Mouse (Mus musculus) heart, embryonic 15.5 days (tissue): Measurements from ENCODE around the gene Hectd2. TPM values are rescaled to one million over a fixed set of nuclear protein-coding genes. Genes with fewer than 3 reads are reported as not detected.

Experiments used
- ATAC-seq: fragments of 200-750 bp; cut with Nextera tagmentation; replicated peaks from 2 replicates; pipeline ENCODE4 v1.8.0; 2017; ENCODE audit warnings: low read depth, moderate TSS enrichment; ENCODE audit not compliant: insufficient number of reproducible peaks, insufficient read depth, low FRiP score
- H3K27ac ChIP-seq: fragments of 300-500 bp; sonication (generic); 2 replicates; pipeline ENCODE4 v1.5.1; 2015; ENCODE audit warnings: mild to moderate bottlenecking, inconsistent platforms
- H3K27me3 ChIP-seq: fragments of 300-500 bp; sonication (generic); 2 replicates; pipeline ENCODE4 v1.6.1; 2015; ENCODE audit warnings: inconsistent platforms
- H3K36me3 ChIP-seq: fragments of 300-500 bp; sonication (generic); 2 replicates; pipeline ENCODE4 v1.6.1; 2015; ENCODE audit warnings: mild to moderate bottlenecking, inconsistent platforms
- H3K4me1 ChIP-seq: fragments of 300-500 bp; sonication (generic); replicated peaks from 2 replicates; pipeline ENCODE4 v1.6.1; 2015; ENCODE audit warnings: inconsistent platforms
- H3K4me2 ChIP-seq: fragments of 300-500 bp; sonication (generic); 2 replicates; pipeline ENCODE4 v1.6.1; 2015; ENCODE audit warnings: inconsistent platforms, mild to moderate bottlenecking, moderate library complexity
- H3K4me3 ChIP-seq: fragments of 300-500 bp; sonication (generic); 2 replicates; pipeline ENCODE4 v1.5.1; 2015; ENCODE audit warnings: mild to moderate bottlenecking, inconsistent platforms
- H3K9ac ChIP-seq: fragments of 300-500 bp; sonication (generic); 2 replicates; pipeline ENCODE4 v1.6.1; 2015; ENCODE audit warnings: mild to moderate bottlenecking, inconsistent platforms
- H3K9me3 ChIP-seq: fragments of 300-500 bp; sonication (generic); replicated peaks from 2 replicates; pipeline ENCODE4 v1.6.1; 2016; ENCODE audit warnings: inconsistent platforms
- WGBS: fragments of 180-500 bp; shearing (Covaris S2); methylation state at CpG from one replicate; pipeline ENCODE4 v1.1.7; 2015; ENCODE audit warnings: mixed read lengths; 5-methylcytosine and 5-hydroxymethylcytosine counted together
- polyA plus RNA-seq: library from polyadenylated mRNA; unstranded; fragments of >200 nt; fragmentation: Nextera tagmentation; extraction: Ambion mirVana; gene quantifications from 2 replicates; pipeline ENCODE4 v1.2.1, GENCODE M21; 2015

The Hectd2 gene
- polyA plus RNA-seq, 1 experiment from 2014 or later: 5.2 TPM

DNA sequence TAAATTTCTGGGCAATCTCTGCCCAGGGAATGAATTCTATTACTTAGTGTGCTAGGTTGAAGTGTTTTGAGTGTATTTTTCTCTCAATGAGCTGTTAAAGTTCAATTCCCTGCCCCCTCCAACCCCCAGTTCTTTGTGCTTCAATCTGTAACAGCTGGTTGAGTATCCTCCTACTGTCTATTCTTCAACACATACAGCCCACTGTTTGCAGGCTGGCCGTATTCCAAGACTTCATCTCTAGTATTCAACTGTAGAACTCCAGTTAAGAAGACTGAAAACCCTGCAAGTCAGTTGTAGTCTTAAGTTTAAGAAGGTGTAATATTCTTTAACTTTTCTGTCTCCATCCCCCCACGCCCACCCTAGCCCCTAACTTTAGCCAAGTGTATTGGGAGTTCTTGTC, 10.0 kb downstream of the Hectd2 start:
- WGBS: 58% methylated on average over 2 of the region's 2 CpGs
- Histone ChIP-seq H3K9ac (no peak overlapping the region), H3K4me2 (no peak overlapping the region), H3K4me1 (no peaks in the 10 kb centered on the region; the same call in 1 of the 2 replicates), H3K9me3 (no peaks in the 10 kb centered on the region), H3K36me3 (no peaks in the 10 kb centered on the region; the same call in 1 of the 2 replicates), H3K27me3 (no peaks in the 10 kb centered on the region), H3K27ac (no peak overlapping the region), H3K4me3 (no peak overlapping the region)
- ATAC-seq: no peak

DNA sequence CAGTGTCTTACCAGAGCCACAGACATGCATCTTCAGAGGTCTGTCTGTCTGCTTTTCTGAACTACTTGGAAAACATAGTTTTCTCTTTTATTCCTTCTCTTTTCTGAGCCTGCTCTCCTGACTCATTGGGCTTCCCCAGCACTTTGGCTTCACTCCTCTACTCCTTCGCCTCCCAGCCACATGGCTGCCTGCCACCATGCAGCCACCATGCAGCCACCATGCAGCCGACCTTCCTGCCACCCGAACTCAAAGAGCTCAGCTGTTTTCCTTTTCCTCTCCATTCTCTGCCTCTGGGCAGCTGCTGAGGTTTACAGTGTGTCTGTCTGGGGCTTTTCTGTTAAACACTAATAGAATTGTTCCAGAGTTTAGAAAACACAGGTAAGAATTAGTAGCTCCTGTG, 19.5 kb downstream of the Hectd2 start:
- H3K9me3 ChIP-seq: no peaks in the 10 kb centered on the region
- no peak overlapping the region for H3K4me2 ChIP-seq
- H3K9ac ChIP-seq: no peak overlapping the region
- H3K4me1 ChIP-seq: 0 out of 2 replicates have a peak, but pooled peaks cover 3% of the 10 kb centered on the region
- ATAC-seq: no peak
- H3K4me3 ChIP-seq: no peak overlapping the region
- no peaks in the 10 kb centered on the region; the same call in 1 of the 2 replicates for H3K36me3 ChIP-seq
- H3K27me3 ChIP-seq: no peaks in the 10 kb centered on the region
- H3K27ac ChIP-seq: no peak overlapping the region
- 50% methylated on average over 3 of the region's 3 CpGs for WGBS

DNA sequence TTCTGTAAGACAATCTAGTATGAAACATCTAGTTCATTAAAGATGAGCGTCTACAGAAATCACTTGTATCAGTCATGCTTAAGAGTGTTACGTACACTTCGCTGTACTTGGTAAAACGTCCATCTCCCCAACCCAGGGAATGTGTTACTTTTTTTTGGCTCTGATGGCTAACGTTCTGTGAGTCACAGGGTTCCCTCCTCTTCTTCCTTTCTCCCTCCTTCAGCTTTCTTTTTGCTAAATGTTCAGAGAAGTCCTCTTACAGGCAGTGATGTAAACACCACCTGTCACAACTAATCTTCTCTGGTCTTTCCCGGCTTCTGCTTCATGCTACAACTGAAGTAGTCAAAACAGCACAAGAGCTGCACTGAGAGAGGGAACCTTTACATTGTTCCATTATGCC, 20.7 kb downstream of the Hectd2 start:
- ATAC-seq: no peak
- H3K4me3 ChIP-seq: no peak overlapping the region
- H3K27ac ChIP-seq: no peak overlapping the region

DNA sequence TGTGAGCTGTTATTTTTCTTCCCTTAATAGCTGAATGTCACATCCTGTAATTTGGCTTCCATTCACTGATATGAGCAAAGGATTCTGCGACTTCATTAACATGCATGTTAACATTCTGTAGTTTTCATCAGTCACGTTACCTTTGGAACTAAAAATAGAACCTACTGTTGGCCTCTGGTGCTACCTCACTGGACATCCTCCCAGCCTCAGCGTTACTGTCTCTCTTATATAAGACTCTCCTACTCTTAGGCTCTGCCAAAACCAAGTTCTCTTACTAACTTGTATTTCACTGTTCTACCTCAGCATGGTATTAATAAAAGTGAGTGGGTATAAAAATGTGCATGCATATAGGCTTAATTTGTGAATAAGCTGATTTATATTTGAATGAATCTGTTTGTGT, 26.4 kb downstream of the Hectd2 start:
- Histone ChIP-seq H3K4me3 (no peak overlapping the region), H3K27ac (no peak overlapping the region), H3K4me2 (no peak overlapping the region), H3K36me3 (no peaks in the 10 kb centered on the region), H3K4me1 (peaks cover 7% of the 10 kb centered on the region), H3K27me3 (no peaks in the 10 kb centered on the region), H3K9ac (no peak overlapping the region), H3K9me3 (no peaks in the 10 kb centered on the region)
- no peak for ATAC-seq
- WGBS: 30% methylated on average over 3 of the region's 3 CpGs

More for the DNA sequence above, 20.7 kb downstream of the Hectd2 start:
- 85% methylated on average over 6 of the region's 6 CpGs for WGBS
- H3K9me3 ChIP-seq: no peaks in the 10 kb centered on the region
- no peaks in the 10 kb centered on the region; the same call in 1 of the 2 replicates for H3K36me3 ChIP-seq
- H3K27me3 ChIP-seq: no peaks in the 10 kb centered on the region
- H3K4me2 ChIP-seq: no peak overlapping the region
- H3K9ac ChIP-seq: no peak overlapping the region
- H3K4me1 ChIP-seq: 0 out of 2 replicates have a peak, but pooled peaks cover 6% of the 10 kb centered on the region

DNA sequence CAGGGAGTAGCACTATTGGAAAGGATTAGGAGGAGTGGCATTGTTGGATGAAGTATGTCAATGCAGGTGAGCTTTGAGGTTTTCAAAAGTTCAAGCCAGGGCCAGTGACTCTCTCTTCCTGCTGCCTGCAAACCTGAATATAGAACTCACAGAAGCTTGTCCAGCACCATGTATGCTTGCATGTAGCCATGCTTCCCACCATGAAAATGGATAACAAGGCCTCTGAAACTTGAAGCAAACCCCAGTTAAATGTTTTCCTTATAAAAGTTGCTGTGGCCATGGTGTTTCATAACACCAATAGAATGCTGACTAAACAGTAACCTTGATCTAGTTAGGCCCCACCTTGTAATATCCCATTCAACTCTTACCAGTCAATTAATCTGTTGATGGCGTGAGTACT, 27.7 kb downstream of the Hectd2 start:
- Histone ChIP-seq H3K4me2 (no peak overlapping the region), H3K9ac (no peak overlapping the region), H3K27me3 (no peaks in the 10 kb centered on the region), H3K4me3 (no peak overlapping the region), H3K4me1 (peaks cover 7% of the 10 kb centered on the region), H3K36me3 (no peaks in the 10 kb centered on the region), H3K9me3 (no peaks in the 10 kb centered on the region), H3K27ac (no peak overlapping the region)
- 91% methylated on average over 1 of the region's 1 CpGs for WGBS
- no peak for ATAC-seq

DNA sequence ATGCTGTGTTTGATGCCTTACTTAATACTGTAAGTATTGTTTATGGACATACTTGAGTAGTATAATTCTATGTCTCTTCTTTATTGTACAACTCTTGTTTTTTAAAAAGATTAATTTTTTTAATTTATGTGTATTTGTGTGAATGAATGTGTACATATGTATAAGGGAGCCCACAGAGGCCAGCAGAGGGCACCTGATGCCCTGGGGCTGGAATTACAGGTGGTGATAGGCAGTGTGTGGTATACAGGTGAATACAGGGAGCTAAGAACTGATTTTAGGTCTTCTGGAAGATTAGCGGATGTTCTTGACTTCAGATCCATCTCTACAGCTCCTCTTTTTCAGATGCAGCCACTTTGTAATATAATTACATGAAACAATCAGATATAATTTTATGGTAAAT, 31.1 kb downstream of the Hectd2 start:
- no peaks in the 10 kb centered on the region for H3K9me3 ChIP-seq
- peaks cover 5% of the 10 kb centered on the region for H3K4me1 ChIP-seq
- H3K27me3 ChIP-seq: no peaks in the 10 kb centered on the region
- H3K9ac ChIP-seq: no peak overlapping the region
- H3K27ac ChIP-seq: no peak overlapping the region
- WGBS: 97% methylated on average over 1 of the region's 1 CpGs
- H3K4me3 ChIP-seq: no peak overlapping the region
- ATAC-seq: no peak
- no peaks in the 10 kb centered on the region for H3K36me3 ChIP-seq
- no peak overlapping the region for H3K4me2 ChIP-seq

DNA sequence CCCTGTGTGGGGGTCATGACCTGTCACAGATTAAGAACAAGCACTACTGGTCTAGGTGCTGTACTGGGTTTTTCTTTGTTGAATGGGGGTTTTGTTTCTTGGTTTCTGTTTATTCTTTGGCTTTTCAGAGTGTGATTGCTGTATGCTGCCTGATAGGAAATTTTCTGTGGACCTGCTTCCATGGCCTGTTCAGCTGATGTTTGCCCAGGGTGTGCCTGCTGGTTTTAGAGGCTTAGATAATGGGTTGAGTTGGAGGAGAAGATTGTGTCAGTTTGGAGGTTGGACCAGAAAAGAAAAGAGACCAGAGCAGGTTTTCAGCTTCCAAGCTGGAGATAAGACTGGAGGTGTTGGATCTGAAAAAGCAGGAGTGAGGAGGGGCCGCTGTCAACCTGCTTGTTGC, 40.0 kb downstream of the Hectd2 start:
- no peak overlapping the region for H3K9ac ChIP-seq
- 59% methylated on average over 1 of the region's 1 CpGs for WGBS
- H3K4me3 ChIP-seq: no peak overlapping the region
- H3K9me3 ChIP-seq: no peaks in the 10 kb centered on the region
- H3K27me3 ChIP-seq: no peaks in the 10 kb centered on the region
- no peaks in the 10 kb centered on the region for H3K36me3 ChIP-seq
- no peak overlapping the region for H3K27ac ChIP-seq
- no peaks in the 10 kb centered on the region for H3K4me1 ChIP-seq
- no peak overlapping the region for H3K4me2 ChIP-seq
- ATAC-seq: no peak

DNA sequence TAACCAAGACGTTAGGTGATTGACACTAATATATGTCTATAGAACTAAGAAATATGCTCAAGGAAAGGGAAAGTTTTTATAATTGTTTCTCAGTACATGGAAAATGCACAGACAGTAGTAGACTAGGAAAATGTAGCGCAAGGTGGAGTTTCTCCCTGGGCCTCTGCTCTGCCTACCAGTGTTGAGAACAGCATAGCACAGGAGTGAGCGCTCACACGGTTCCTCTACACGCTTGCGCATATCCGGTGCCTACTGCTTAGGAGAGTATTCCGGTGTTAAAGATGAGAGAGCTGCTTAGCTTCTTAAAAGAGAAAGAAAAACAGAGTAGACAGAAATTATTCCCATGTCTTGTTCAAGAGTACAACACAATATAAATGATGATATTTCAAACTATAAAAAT, 47.4 kb downstream of the Hectd2 start:
- 0 out of 2 replicates have a peak, but pooled peaks cover 5% of the 10 kb centered on the region for H3K36me3 ChIP-seq
- 84% methylated on average over 8 of the region's 8 CpGs for WGBS

DNA sequence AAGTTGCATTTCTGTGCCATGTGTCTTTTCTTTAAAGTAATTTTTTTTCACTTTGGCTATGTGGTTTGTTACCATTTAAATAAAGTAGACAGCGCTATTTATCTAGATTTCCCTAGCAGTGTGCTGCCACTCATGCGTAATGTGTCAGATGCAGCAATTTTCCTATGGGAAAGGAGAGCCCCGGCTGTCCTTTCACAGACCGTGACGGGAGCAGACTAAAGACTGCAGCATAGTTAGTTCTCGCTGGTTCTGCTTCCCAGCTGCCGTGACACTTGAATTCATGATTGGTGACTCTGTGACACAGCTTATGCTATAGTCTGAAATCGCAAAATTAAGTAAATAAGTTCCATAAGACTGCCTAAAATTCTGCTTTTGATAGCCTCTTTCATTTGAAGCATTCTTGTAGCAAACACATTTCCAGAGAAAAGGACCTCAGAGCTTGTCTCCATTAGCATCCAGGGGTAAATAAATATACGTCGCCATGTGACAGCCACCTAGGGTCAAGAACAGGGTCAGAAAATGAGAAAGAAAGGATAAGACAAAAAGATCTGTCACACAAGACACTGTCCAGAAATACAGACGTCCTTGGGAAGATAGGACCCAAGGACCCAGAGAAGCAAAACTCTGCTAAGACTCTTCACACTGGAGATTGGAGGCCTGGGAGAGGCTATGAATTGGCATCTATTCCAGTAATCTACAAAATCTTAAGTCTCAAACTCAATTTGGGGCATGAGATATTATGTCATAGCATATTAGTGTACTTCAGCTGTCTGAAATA, 48.3 kb downstream of the Hectd2 start:
- H3K4me3 ChIP-seq: no peak overlapping the region
- 0 out of 2 replicates have a peak, but pooled peaks cover 5% of the 10 kb centered on the region for H3K36me3 ChIP-seq
- no peaks in the 10 kb centered on the region for H3K27me3 ChIP-seq
- 49% methylated on average over 11 of the region's 11 CpGs for WGBS
- no peak overlapping the region for H3K4me2 ChIP-seq
- no peak overlapping the region for H3K27ac ChIP-seq
- ATAC-seq: no peak
- no peaks in the 10 kb centered on the region for H3K4me1 ChIP-seq
- no peaks in the 10 kb centered on the region for H3K9me3 ChIP-seq
- no peak overlapping the region for H3K9ac ChIP-seq

More for the DNA sequence above, 47.4 kb downstream of the Hectd2 start:
- ATAC-seq: no peak
- no peaks in the 10 kb centered on the region for H3K4me1 ChIP-seq
- no peak overlapping the region for H3K4me3 ChIP-seq
- H3K27ac ChIP-seq: no peak overlapping the region
- H3K9ac ChIP-seq: no peak overlapping the region
- no peaks in the 10 kb centered on the region for H3K9me3 ChIP-seq
- H3K27me3 ChIP-seq: no peaks in the 10 kb centered on the region
- H3K4me2 ChIP-seq: no peak overlapping the region

DNA sequence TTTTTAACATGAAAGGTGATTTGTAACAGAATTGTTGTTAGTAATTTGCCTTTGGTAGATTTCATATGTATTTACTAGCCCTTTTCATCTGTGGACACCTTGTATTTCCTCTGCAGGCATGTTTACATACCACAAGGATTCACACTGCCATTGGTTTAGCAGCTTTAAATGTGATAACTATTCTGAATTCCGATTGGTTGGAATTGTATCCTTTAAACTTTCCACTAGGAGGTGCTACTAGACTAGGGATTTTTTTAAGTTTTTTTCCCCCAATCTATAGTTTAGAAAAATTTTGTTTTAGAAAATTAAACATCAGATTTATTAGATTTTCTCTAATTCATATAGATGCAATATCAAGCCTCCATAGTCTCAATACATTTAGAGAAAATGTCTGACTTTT, 51.8 kb downstream of the Hectd2 start:
- no peak overlapping the region for H3K4me2 ChIP-seq
- H3K4me1 ChIP-seq: no peaks in the 10 kb centered on the region
- no peak for ATAC-seq
- H3K27ac ChIP-seq: no peak overlapping the region
- H3K27me3 ChIP-seq: no peaks in the 10 kb centered on the region
- 0 out of 2 replicates have a peak, but pooled peaks cover 5% of the 10 kb centered on the region for H3K36me3 ChIP-seq
- WGBS: 36% methylated on average over 1 of the region's 1 CpGs
- no peak overlapping the region for H3K4me3 ChIP-seq
- no peaks in the 10 kb centered on the region for H3K9me3 ChIP-seq
- H3K9ac ChIP-seq: no peak overlapping the region

DNA sequence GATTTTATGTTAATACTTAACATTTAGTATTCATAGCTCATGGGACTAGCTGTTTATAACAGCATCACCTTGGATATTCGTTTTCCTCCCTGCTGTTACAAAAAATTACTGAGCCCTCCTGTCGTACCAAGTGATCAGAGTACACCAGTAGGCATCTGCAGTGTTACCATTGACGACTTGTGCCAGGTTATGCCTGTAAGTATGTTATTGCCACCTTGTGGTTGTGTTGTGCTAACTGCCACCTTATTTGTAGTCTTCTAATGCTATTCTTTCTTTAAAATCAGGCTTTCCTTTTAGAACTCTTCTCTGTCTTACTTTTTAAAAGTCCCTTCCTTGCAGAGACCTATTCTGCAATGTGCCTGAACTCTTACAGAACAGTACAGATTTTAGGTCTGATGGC, 54.8 kb downstream of the Hectd2 start:
- H3K4me2 ChIP-seq: no peak overlapping the region
- H3K9me3 ChIP-seq: no peaks in the 10 kb centered on the region
- no peak overlapping the region for H3K4me3 ChIP-seq
- H3K36me3 ChIP-seq: 0 out of 2 replicates have a peak, but pooled peaks cover 7% of the 10 kb centered on the region
- no peak for ATAC-seq
- H3K9ac ChIP-seq: no peak overlapping the region
- no peak overlapping the region for H3K27ac ChIP-seq
- no peaks in the 10 kb centered on the region for H3K4me1 ChIP-seq
- no peaks in the 10 kb centered on the region for H3K27me3 ChIP-seq
- WGBS: 44% methylated on average over 3 of the region's 3 CpGs

DNA sequence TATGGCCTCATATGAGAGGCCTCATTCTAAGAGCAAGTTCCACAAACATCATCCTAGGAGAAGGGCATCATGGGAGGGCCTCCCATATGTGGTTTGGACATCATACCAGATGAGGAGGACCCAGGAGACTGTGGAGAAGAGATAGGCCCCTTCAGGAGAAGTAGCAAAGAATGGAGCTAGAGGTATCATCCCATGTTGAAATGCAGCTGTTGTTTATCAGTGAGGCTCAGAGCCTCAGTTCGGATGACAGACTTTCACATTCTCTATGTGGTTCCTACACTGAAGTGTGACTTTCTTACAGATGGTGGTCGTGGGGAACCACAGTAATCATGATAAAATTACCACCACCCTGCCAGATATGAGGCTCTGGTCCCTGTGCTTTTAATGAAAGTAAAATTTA, 55.9 kb downstream of the Hectd2 start:
- 48% methylated on average over 2 of the region's 2 CpGs for WGBS
- ATAC-seq: no peak

More for the DNA sequence above, 55.9 kb downstream of the Hectd2 start:
- Histone ChIP-seq H3K4me3 (no peak overlapping the region), H3K9me3 (no peaks in the 10 kb centered on the region), H3K4me2 (no peak overlapping the region), H3K27me3 (no peaks in the 10 kb centered on the region), H3K27ac (no peak overlapping the region), H3K36me3 (0 out of 2 replicates have a peak, but pooled peaks cover 5% of the 10 kb centered on the region), H3K9ac (no peak overlapping the region), H3K4me1 (no peaks in the 10 kb centered on the region)
